Mouse (Mus musculus) liver, embryonic 14.5 days (tissue): Measurements from ENCODE around the gene Asphd2. TPM values are rescaled to one million over a fixed set of nuclear protein-coding genes. Genes with fewer than 3 reads are reported as not detected.

Experiments used
- ATAC-seq: fragments of 200-750 bp; cut with Nextera tagmentation; 2 replicates; pipeline ENCODE4 v1.8.0; 2017; ENCODE audit warnings: moderate number of reproducible peaks, mild to moderate bottlenecking, moderate library complexity; ENCODE audit not compliant: insufficient read depth
- DNase-seq, 3 experiments: peaks; one replicate each; pipeline ENCODE4 v3.0.0-alpha.2; 2012 to 2013; ENCODE audit warnings: low read depth in 3 of 3, low spot score in 3 of 3
- H3K27ac ChIP-seq: fragments of 300-500 bp; sonication (generic); 2 replicates; pipeline ENCODE4 v1.5.1; 2014; ENCODE audit warnings: moderate library complexity, mild to moderate bottlenecking, control low read depth, inconsistent platforms
- H3K27me3 ChIP-seq: fragments of 300-500 bp; sonication (generic); 2 replicates; pipeline ENCODE4 v1.6.1; 2014; ENCODE audit warnings: mild to moderate bottlenecking, low read length, moderate library complexity; ENCODE audit not compliant: control insufficient read depth, insufficient read depth
- H3K36me3 ChIP-seq: fragments of 300-500 bp; sonication (generic); replicated peaks from 2 replicates; pipeline ENCODE4 v1.6.1; 2014; ENCODE audit warnings: low read depth; ENCODE audit not compliant: control insufficient read depth, insufficient read depth
- H3K4me1 ChIP-seq, 2 experiments: fragments of 200-500 bp in 1 of 2; fragments of 300-500 bp in 1 of 2; sonication (generic) in 1 of 2; replicated peaks; 2 replicates each; pipeline ENCODE4 v1.6.1; 2012 to 2014; ENCODE audit warnings: antibody characterized with exemption in 1 of 2, inconsistent platforms in 1 of 2, low read length in 1 of 2; ENCODE audit not compliant: control insufficient read depth in 2 of 2, insufficient read depth in 2 of 2
- H3K4me2 ChIP-seq: fragments of 300-500 bp; sonication (generic); 2 replicates; pipeline ENCODE4 v1.6.1; 2014; ENCODE audit warnings: low read depth, mild to moderate bottlenecking, control low read depth, moderate library complexity
- H3K4me3 ChIP-seq, 2 experiments: fragments of 200-500 bp in 1 of 2; fragments of 300-500 bp in 1 of 2; sonication (generic) in 1 of 2; 2 replicates each; pipeline ENCODE4 v1.5.1; 2012 to 2014; ENCODE audit warnings: low read depth in 2 of 2, low read length in 2 of 2, mild to moderate bottlenecking in 2 of 2, control low read depth in 1 of 2, inconsistent platforms in 1 of 2, moderate library complexity in 1 of 2; ENCODE audit not compliant: insufficient read depth in 1 of 2
- H3K9ac ChIP-seq: fragments of 300-500 bp; sonication (generic); replicated peaks from 2 replicates; pipeline ENCODE4 v1.6.1; 2014; ENCODE audit warnings: mild to moderate bottlenecking, control low read depth, moderate library complexity
- H3K9me3 ChIP-seq: fragments of 300-500 bp; sonication (generic); 2 replicates; pipeline ENCODE4 v1.6.1; 2016; ENCODE audit warnings: low read length, mixed read lengths; ENCODE audit not compliant: control insufficient read depth
- CTCF ChIP-seq: IDR thresholded peaks from 2 replicates; pipeline ENCODE4 v1.5.1; 2016; ENCODE audit warnings: antibody characterized with exemption, low read depth, control low read depth
- EP300 ChIP-seq: IDR thresholded peaks from 2 replicates; pipeline ENCODE4 v1.6.1; 2016; ENCODE audit warnings: antibody characterized with exemption, low read depth
- WGBS: fragments of 180-500 bp; shearing (Covaris S2); extraction: QIAGEN DNeasy Blood & Tissue Kit; methylation state at CpG from one replicate; pipeline ENCODE4 v1.1.7; 2014; ENCODE audit not compliant: insufficient replicate concordance; 5-methylcytosine and 5-hydroxymethylcytosine counted together
- polyA plus RNA-seq, 2 experiments: library from polyadenylated mRNA; depleted of rRNA in 1 of 2; stranded (reverse) in 1 of 2; unstranded in 1 of 2; fragments of >200 nt; fragmentation: Nextera tagmentation in 1 of 2; extraction: Ambion mirVana in 1 of 2; gene quantifications; 2 replicates each; pipeline versions ENCODE4 v1.2.1 to v1.2.3; 2012 to 2014

Gene Asphd2
- polyA plus RNA-seq, 2 experiments, result 0.10 to 0.20 TPM

DNA sequence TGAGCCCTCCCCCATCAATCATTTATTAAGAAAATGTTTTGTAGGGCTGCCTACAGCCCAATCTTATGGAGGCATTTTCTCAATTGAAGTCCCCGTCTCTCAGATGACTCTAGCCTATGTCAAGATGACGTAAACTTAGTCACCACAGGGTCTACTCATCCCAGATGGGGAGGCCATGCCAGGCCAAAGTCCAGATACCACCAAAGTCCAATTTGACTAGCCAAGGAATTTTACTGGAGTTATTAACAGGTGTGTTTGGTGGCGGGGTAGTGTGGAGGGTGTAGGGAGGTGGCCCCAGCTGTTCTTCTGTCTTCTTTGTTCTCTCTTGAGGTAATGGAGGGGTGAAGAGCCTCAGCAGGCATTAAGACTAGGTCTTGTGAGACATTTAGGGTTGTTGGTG, 34.6 kb downstream of the Asphd2 start:
- no peaks in the 10 kb centered on the region; the same call in 1 of the 2 replicates for H3K36me3 ChIP-seq
- peak overlapping the region; percentile 55 for H3K27ac ChIP-seq
- H3K27me3 ChIP-seq, result no peaks in the 10 kb centered on the region
- no peak for TF ChIP-seq CTCF
- no peak for TF ChIP-seq EP300
- peaks cover 15 to 30% of the 10 kb centered on the region in 2 experiments for H3K4me1 ChIP-seq
- 63% methylated on average over 3 of the region's 3 CpGs for WGBS
- ATAC-seq (no peak), DNase-seq (no peak)
- no peaks in the 10 kb centered on the region for H3K9me3 ChIP-seq
- H3K4me2 ChIP-seq, result peak overlapping the region; percentile 59
- no peak overlapping the region for H3K4me3 ChIP-seq
- H3K9ac ChIP-seq, result no peak overlapping the region; the same call in 1 of the 2 replicates

- peak; percentile 86 for ATAC-seq
- TF ChIP-seq CTCF (no peak), EP300 (peak; percentile 85)
- H3K36me3 ChIP-seq, result no peaks in the 10 kb centered on the region; the same call in 1 of the 2 replicates
- peak overlapping the region; percentile 57 for H3K27ac ChIP-seq
- no peaks in the 10 kb centered on the region for H3K27me3 ChIP-seq
- DNase-seq, result peak; percentile 53 to 63 (median 57)
- 16% methylated on average over 4 of the region's 4 CpGs for WGBS
- H3K4me3 ChIP-seq, result peak overlapping the region in 1 of 2 experiments; percentile 20; a peak in 2 of 4 replicates
- peaks cover 15 to 30% of the 10 kb centered on the region in 2 experiments for H3K4me1 ChIP-seq
- H3K9ac ChIP-seq, result peak overlapping the region; percentile 40
- peak overlapping the region; percentile 59 for H3K4me2 ChIP-seq
- H3K9me3 ChIP-seq, result no peaks in the 10 kb centered on the region
Observed at GRCm38 (mm10) chr5:112359520-112359919, 35.1 kb downstream of the Asphd2 start.

GRCm38 (mm10) chr5:112356322-112356721, 38.3 kb downstream of the Asphd2 start:
- no peaks in the 10 kb centered on the region for H3K9me3 ChIP-seq
- DNase-seq (no peak), ATAC-seq (no peak)
- no peak overlapping the region for H3K4me2 ChIP-seq
- no peak overlapping the region for H3K9ac ChIP-seq
- no peak overlapping the region for H3K27ac ChIP-seq
- peaks cover 15 to 30% of the 10 kb centered on the region in 2 experiments for H3K4me1 ChIP-seq
- no peaks in the 10 kb centered on the region for H3K36me3 ChIP-seq
- H3K27me3 ChIP-seq, result no peaks in the 10 kb centered on the region
- no peak overlapping the region for H3K4me3 ChIP-seq
- TF ChIP-seq EP300 (no peak), CTCF (no peak)
- 76% methylated on average over 9 of the region's 9 CpGs for WGBS

GRCm38 (mm10) chr5:112355910-112356309, 38.8 kb downstream of the Asphd2 start, which contains the start of gene Gm6583:
TSS of gene Gm6583 (minus strand) at chr5:112356033.
- Histone ChIP-seq H3K9me3 (no peaks in the 10 kb centered on the region), H3K36me3 (no peaks in the 10 kb centered on the region), H3K27me3 (no peaks in the 10 kb centered on the region), H3K9ac (no peak within 1 kb of the TSS), H3K4me2 (no peak within 1 kb of the TSS), H3K4me1 (peaks cover 15 to 30% of the 10 kb centered on the region in 2 experiments), H3K4me3 (no peak within 1 kb of the TSS), H3K27ac (no peak within 1 kb of the TSS)
- WGBS, result 48% methylated on average over 13 of the region's 13 CpGs
- no peak for DNase-seq
- ATAC-seq, result peak; percentile 39; the same call in 1 of the 2 replicates
- TF ChIP-seq EP300, result no peak
- TF ChIP-seq CTCF, result no peak

DNA sequence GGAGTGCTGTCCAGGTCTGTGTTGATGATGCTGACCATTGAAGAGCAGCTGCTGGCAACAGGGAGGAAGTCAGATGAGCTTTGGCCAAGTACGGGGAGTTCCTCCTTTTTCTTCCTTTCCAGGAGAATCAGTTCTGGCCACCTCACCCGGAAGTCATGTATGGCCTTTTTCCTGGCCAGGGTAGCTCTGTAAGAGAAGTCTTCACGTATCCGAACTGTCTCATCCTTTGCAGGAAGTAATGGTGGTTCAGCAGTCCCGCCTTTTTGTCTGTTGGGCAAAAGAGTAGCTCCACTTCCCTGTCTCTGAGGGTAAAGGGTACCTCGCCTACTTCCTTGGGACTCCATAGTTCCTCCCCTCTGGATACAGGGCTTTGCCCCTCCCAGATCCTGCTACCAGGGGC, 39.2 kb downstream of the Asphd2 start:
- WGBS, result 46% methylated on average over 6 of the region's 6 CpGs
- Histone ChIP-seq H3K36me3 (no peaks in the 10 kb centered on the region; the same call in 1 of the 2 replicates), H3K4me3 (no peak overlapping the region), H3K4me1 (peaks cover 15 to 29% of the 10 kb centered on the region in 2 experiments), H3K27ac (no peak overlapping the region), H3K27me3 (no peaks in the 10 kb centered on the region), H3K9ac (no peak overlapping the region), H3K9me3 (no peaks in the 10 kb centered on the region), H3K4me2 (no peak overlapping the region)
- TF ChIP-seq CTCF (no peak), EP300 (no peak)
- no peak for DNase-seq
- no peak for ATAC-seq
